In the genomic region with DNA sequence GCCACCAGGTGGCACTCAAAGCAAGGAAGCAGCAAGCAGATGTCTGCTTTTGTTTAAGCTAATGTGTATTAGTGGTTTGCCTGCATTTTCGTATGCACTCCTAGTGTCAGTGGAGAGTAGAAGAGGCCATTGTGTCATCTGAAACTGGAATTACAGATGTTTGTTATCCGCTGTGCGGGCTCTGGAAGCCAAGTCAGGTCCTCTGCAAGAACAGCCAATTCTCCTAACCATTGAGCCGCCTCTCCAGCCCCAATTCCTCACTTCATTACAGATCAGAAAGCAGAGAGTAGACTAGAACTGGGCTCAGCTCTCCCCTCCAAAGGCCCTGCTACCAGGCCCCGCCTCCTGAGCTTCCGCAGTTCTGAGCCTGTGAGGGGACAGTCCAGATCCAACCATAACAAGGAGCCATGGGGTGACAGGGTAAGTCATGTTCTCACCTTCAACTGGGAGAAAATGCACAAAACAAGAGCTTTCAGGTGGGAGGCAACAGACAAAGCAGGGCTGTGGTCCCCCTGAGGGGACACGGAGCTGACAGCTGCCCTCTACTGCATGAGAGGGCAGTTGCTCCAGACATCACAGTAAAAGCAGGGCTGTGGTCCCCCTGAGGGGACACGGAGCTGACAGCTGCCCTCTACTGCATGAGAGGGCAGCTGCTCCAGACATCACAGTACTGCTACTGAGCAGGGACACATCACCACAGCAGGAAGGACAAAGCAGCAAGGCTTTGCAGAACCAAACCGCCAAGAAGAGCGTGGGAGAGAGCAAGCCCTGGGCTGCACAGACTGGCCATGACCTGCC, we compare ENCODE assay signal across 8 mouse cellular contexts. TPM values are rescaled to one million over a fixed set of nuclear protein-coding genes. Genes with fewer than 3 reads are reported as not detected.
A peak's percentile ranks its signal among the peaks of the same experiment; 100 is the strongest.
DNase-seq lines count a peak whose midpoint lies in the region; ATAC-seq and TF ChIP-seq lines count a peak whose summit lies in the region.
"Had no signal": no experiment of that assay in that cellular context is flagged by ENCODE, and none has a peak within 500 bp of the region (broad histone marks: within the 10 kb centered on the region; RNA-seq: fewer than 3 reads in every experiment).

No protein-coding gene starts in this region.

- no peak overlapping the region for H3ac ChIP-seq in C2C12 (ENCODE audit: control insufficient read depth, insufficient read length, low read depth)

- H3K4me2 ChIP-seq in kidney, embryonic 16.5 days (replicated peaks; ENCODE audit: low read depth, low read length): no peak overlapping the region

- H3K79me3 ChIP-seq in C2C12 (ENCODE audit: low read depth): no peaks in the 10 kb centered on the region

- H3K4me3 ChIP-seq in C2C12 (ENCODE audit: insufficient read depth, poor library complexity, severe bottlenecking): no peak overlapping the region
- H3K4me3 ChIP-seq in kidney, embryonic 16.5 days (ENCODE audit: low read length): no peak overlapping the region
- H3K4me3 ChIP-seq: megakaryocyte, embryonic 14.5 days had no signal

- H3K4me1 ChIP-seq in kidney, embryonic 16.5 days (ENCODE audit: insufficient read depth, low read length): peaks cover 8% of the 10 kb centered on the region

- DNase-seq in 3T3-L1 (ENCODE audit: low read depth, low spot score): peak; percentile 84
- DNase-seq in cerebellum, adult 9-11 months: peak; percentile 35
- DNase-seq in heart, adult 8-10 months (ENCODE audit: low spot score): peak; percentile 60
- peak; percentile 85 for DNase-seq in mesoderm, embryonic 11.5 days (ENCODE audit: low read depth, low spot score)
- DNase-seq in thymus, postnatal 4 days: peak; percentile 68

- no peak overlapping the region for H3K27ac ChIP-seq in kidney, embryonic 16.5 days (ENCODE audit: low read length)

- ATAC-seq in kidney, embryonic 16.5 days (ENCODE audit: low FRiP score, low TSS enrichment): peak; percentile 33

- H3K9me3 ChIP-seq in kidney, embryonic 16.5 days (ENCODE audit: low read length): no peaks in the 10 kb centered on the region
- H3K9me3 ChIP-seq: megakaryocyte, embryonic 14.5 days had no signal

- no peak overlapping the region for H3K9ac ChIP-seq in kidney, embryonic 16.5 days (replicated peaks; ENCODE audit: low read length)

- 23% methylated on average over 10 of the region's 10 CpGs for WGBS in kidney, embryonic 16.5 days

- no peaks in the 10 kb centered on the region for H3K79me2 ChIP-seq in C2C12 (ENCODE audit: control insufficient read depth, insufficient read depth)

- H3K36me3 ChIP-seq in C2C12 (ENCODE audit: control insufficient read depth, insufficient read depth): peaks cover 20% of the 10 kb centered on the region
- H3K36me3 ChIP-seq in kidney, embryonic 16.5 days (ENCODE audit: insufficient read depth, low read length): peaks cover 8% of the 10 kb centered on the region; the same call in 1 of the 2 replicates

- TF ChIP-seq CTCF in C2C12 (IDR thresholded peaks at IDR 0.05; ENCODE audit: control insufficient read depth, insufficient read depth, insufficient read length): peak; percentile 4

- H3K27me3 ChIP-seq in C2C12 (ENCODE audit: control insufficient read depth, insufficient read depth, insufficient read length): no peaks in the 10 kb centered on the region
- no peaks in the 10 kb centered on the region for H3K27me3 ChIP-seq in kidney, embryonic 16.5 days (ENCODE audit: insufficient read depth, low read length)

TF ChIP-seq in C2C12, 6 proteins besides CTCF, POLR2A, EP300 and RAD21:
- TF ChIP-seq FOSL1 (IDR thresholded peaks at IDR 0.05; ENCODE audit: insufficient read depth, low read length, poor library complexity, severe bottlenecking): no peak
- peak; percentile 79 for TF ChIP-seq CEBPB (IDR thresholded peaks at IDR 0.05; ENCODE audit: low read depth)
- no peak for TF ChIP-seq USF1 (IDR thresholded peaks at IDR 0.05; ENCODE audit: low read depth)
- no peak for TF ChIP-seq MYOD1 (IDR thresholded peaks at IDR 0.05; ENCODE audit: control insufficient read depth, insufficient read length, low read depth)
- TF ChIP-seq MAX (IDR thresholded peaks at IDR 0.05): no peak
- no peak for TF ChIP-seq MYOG (IDR thresholded peaks at IDR 0.05; ENCODE audit: control insufficient read depth, extremely low read depth, insufficient read length)

RNA-seq across cellular contexts. Expression of a gene that starts 13.4 kb away (rescaled TPM):
- polyA plus RNA-seq in C2C12 (2012; fragmentation: generic; extraction: Trizol): not detected
- 1 to 10 TPM; 3.4 to 8.1 (median 4.3) TPM for total RNA-seq in heart, adult 8-10 months (2022)
- 7.3 and 7.4 TPM in 2 replicates for polyA plus RNA-seq in kidney, embryonic 16.5 days (2015; fragmentation: Nextera tagmentation; extraction: Ambion mirVana)

RNA-seq across cellular contexts. Expression of a gene that starts 26.8 kb away (rescaled TPM):
- polyA plus RNA-seq in C2C12 (2012; fragmentation: generic; extraction: Trizol): 33.3 TPM
- 10 to 100 TPM; 12.3 to 14.7 (median 13.4) TPM for total RNA-seq in heart, adult 8-10 months (2022)
- 15.7 and 17.5 TPM in 2 replicates for polyA plus RNA-seq in kidney, embryonic 16.5 days (2015; fragmentation: Nextera tagmentation; extraction: Ambion mirVana)

RNA-seq across cellular contexts. Expression of a gene that starts 55.5 kb away (rescaled TPM):
- polyA plus RNA-seq in C2C12 (2012; fragmentation: generic; extraction: Trizol): 15.8 TPM
- 10 to 100 TPM; 19.3 to 24.6 (median 20.6) TPM for total RNA-seq in heart, adult 8-10 months (2022)
- 0.91 and 1.2 TPM in 2 replicates for polyA plus RNA-seq in kidney, embryonic 16.5 days (2015; fragmentation: Nextera tagmentation; extraction: Ambion mirVana)

Comparison
In these comparisons a context has a peak if more than half of its experiments do, and no peak if none do; other contexts are left out.
1. DNase-seq: peak in every context shown above with its lines; median percentile 85 in mesoderm, embryonic 11.5 days; 84 in 3T3-L1; 68 in thymus, postnatal 4 days; 60 in heart, adult 8-10 months; 35 in cerebellum, adult 9-11 months.